Mouse (Mus musculus) embryo, embryonic 9.5 days (tissue): ENCODE data around the gene Aqp2.

Source experiments
- DNase-seq: peaks from one replicate; pipeline ENCODE4 v3.0.0-alpha.2; 2017; ENCODE audit errors: extremely low spot score

The Aqp2 gene

GRCm38 (mm10) chr15:99618595-99618994, 39.7 kb downstream of the Aqp2 start:
- DNase-seq, result no peak

- DNase-seq, result no peak
Measured at GRCm38 (mm10) chr15:99619821-99620220, 41.0 kb downstream of the Aqp2 start.

GRCm38 (mm10) chr15:99622063-99622462, 43.2 kb downstream of the Aqp2 start:
- no peak for DNase-seq

- no peak for DNase-seq
Measured at GRCm38 (mm10) chr15:99631618-99632017, 52.8 kb downstream of the Aqp2 start.
